Mouse (Mus musculus): ENCODE measurements around the gene Gtf2a2.
"Not testable (repeated sequence)": the region's sequence is repeated elsewhere in the genome, so short reads cannot be mapped to it uniquely, and the experiment has no call there.

Gene Gtf2a2

GRCm38 (mm10) chr9:70022083-70022482 is 9.7 kb downstream of the Gtf2a2 start:
- DNase-seq: no peak

- not testable (repeated sequence) for DNase-seq
These were observed 11.3 kb downstream of the Gtf2a2 start for GRCm38 (mm10) chr9:70023615-70024014.

- DNase-seq: no peak
These were observed 12.3 kb downstream of the Gtf2a2 start for GRCm38 (mm10) chr9:70024648-70025047.

- DNase-seq: no peak
These were observed 13.1 kb downstream of the Gtf2a2 start for GRCm38 (mm10) chr9:70025365-70026012.

- DNase-seq: no peak
These were observed 19.8 kb downstream of the Gtf2a2 start for GRCm38 (mm10) chr9:70032167-70032566.

- DNase-seq: peak; percentile 37
These were observed 20.7 kb downstream of the Gtf2a2 start for GRCm38 (mm10) chr9:70033056-70033455.

GRCm38 (mm10) chr9:70034702-70035101 is 22.4 kb downstream of the Gtf2a2 start:
- DNase-seq: no peak

- DNase-seq: no peak
These were observed 24.3 kb downstream of the Gtf2a2 start for GRCm38 (mm10) chr9:70036646-70037045.

- DNase-seq: no peak
These were observed 25.6 kb downstream of the Gtf2a2 start, which contains the start of gene Gcnt3 for GRCm38 (mm10) chr9:70037988-70038387. Gene Gcnt3, minus strand, starts transcription at chr9:70038088.

- no peak for DNase-seq
These were observed 27.4 kb downstream of the Gtf2a2 start for GRCm38 (mm10) chr9:70039597-70040385.

- no peak for DNase-seq
These were observed 28.2 kb downstream of the Gtf2a2 start for GRCm38 (mm10) chr9:70040570-70040969.

GRCm38 (mm10) chr9:70042137-70042536 is 29.8 kb downstream of the Gtf2a2 start:
- DNase-seq: no peak

- DNase-seq: no peak
These were observed 30.6 kb downstream of the Gtf2a2 start for GRCm38 (mm10) chr9:70042935-70043334.

GRCm38 (mm10) chr9:70044865-70045264 is 32.5 kb downstream of the Gtf2a2 start:
- DNase-seq: no peak

GRCm38 (mm10) chr9:70046255-70046654 is 33.9 kb downstream of the Gtf2a2 start:
- no peak for DNase-seq

- DNase-seq: no peak
These were observed 35.5 kb downstream of the Gtf2a2 start for GRCm38 (mm10) chr9:70047839-70048238.

GRCm38 (mm10) chr9:70048280-70048679 is 35.9 kb downstream of the Gtf2a2 start:
- DNase-seq: no peak

GRCm38 (mm10) chr9:70048751-70049415 is 36.5 kb downstream of the Gtf2a2 start:
- DNase-seq: peak; percentile 19

- peak; percentile 11 for DNase-seq
These were observed 37.0 kb downstream of the Gtf2a2 start for GRCm38 (mm10) chr9:70049416-70049783.

- DNase-seq: no peak
These were observed 37.5 kb downstream of the Gtf2a2 start for GRCm38 (mm10) chr9:70049839-70050238.

GRCm38 (mm10) chr9:70052730-70053129 is 40.4 kb downstream of the Gtf2a2 start:
- DNase-seq: no peak

GRCm38 (mm10) chr9:70053411-70053810 is 41.1 kb downstream of the Gtf2a2 start:
- no peak for DNase-seq

- no peak for DNase-seq
These were observed 49.7 kb downstream of the Gtf2a2 start for GRCm38 (mm10) chr9:70062012-70062411.

- DNase-seq: no peak
These were observed 55.1 kb downstream of the Gtf2a2 start for GRCm38 (mm10) chr9:70067497-70067896.

Measured in kidney, postnatal 10 days (tissue).